Mouse (Mus musculus) stomach, postnatal 0 days (tissue): ENCODE measurements around the gene Ehd4. TPM values are rescaled to one million over a fixed set of nuclear protein-coding genes. Genes with fewer than 3 reads are reported as not detected.

Experiments used
- ATAC-seq: fragments of 200-750 bp; cut with Nextera tagmentation; 2 replicates; pipeline ENCODE4 v1.8.0; 2017; ENCODE audit not compliant: low FRiP score, low TSS enrichment
- DNase-seq: peaks from one replicate; pipeline ENCODE4 v3.0.0-alpha.2; 2016; ENCODE audit warnings: low spot score
- H3K27ac ChIP-seq: fragments of 300-500 bp; sonication (generic); replicated peaks from 2 replicates; pipeline ENCODE4 v1.5.1; 2014; ENCODE audit warnings: mild to moderate bottlenecking, control low read depth
- H3K27me3 ChIP-seq: fragments of 300-500 bp; sonication (generic); 2 replicates; pipeline ENCODE4 v1.6.1; 2014; ENCODE audit warnings: low read length; ENCODE audit not compliant: control insufficient read depth, insufficient read depth
- H3K36me3 ChIP-seq: fragments of 300-500 bp; sonication (generic); 2 replicates; pipeline ENCODE4 v1.6.1; 2014; ENCODE audit warnings: low read length, mixed read lengths; ENCODE audit not compliant: control insufficient read depth, insufficient read depth
- H3K4me1 ChIP-seq: fragments of 300-500 bp; sonication (generic); replicated peaks from 2 replicates; pipeline ENCODE4 v1.6.1; 2014; ENCODE audit warnings: antibody characterized with exemption; ENCODE audit not compliant: control insufficient read depth, insufficient read depth
- H3K4me2 ChIP-seq: fragments of 300-500 bp; sonication (generic); replicated peaks from 2 replicates; pipeline ENCODE4 v1.6.1; 2014; ENCODE audit warnings: low read depth, mild to moderate bottlenecking, control low read depth, moderate library complexity
- H3K4me3 ChIP-seq: fragments of 300-500 bp; sonication (generic); 2 replicates; pipeline ENCODE4 v1.5.1; 2014; ENCODE audit warnings: low read depth, low read length, control low read depth
- H3K9ac ChIP-seq: fragments of 300-500 bp; sonication (generic); 2 replicates; pipeline ENCODE4 v1.6.1; 2014; ENCODE audit warnings: mild to moderate bottlenecking, low read length, control low read depth, mixed read lengths
- H3K9me3 ChIP-seq: fragments of 300-500 bp; sonication (generic); 2 replicates; pipeline ENCODE4 v1.6.1; 2016; ENCODE audit warnings: low read length; ENCODE audit not compliant: control insufficient read depth
- CTCF ChIP-seq: IDR thresholded peaks from 2 replicates; pipeline ENCODE4 v1.5.1; 2016; ENCODE audit warnings: antibody characterized with exemption, low read depth, mild to moderate bottlenecking, moderate library complexity
- EP300 ChIP-seq: optimal IDR thresholded peaks from 2 replicates; pipeline ENCODE3; 2016; ENCODE audit warnings: antibody characterized with exemption
- WGBS: fragments of 180-500 bp; shearing (Covaris S2); extraction: QIAGEN DNeasy Blood & Tissue Kit; methylation state at CpG from one replicate; pipeline ENCODE4 v1.1.7; 2014; 5-methylcytosine and 5-hydroxymethylcytosine counted together
- polyA plus RNA-seq: library from polyadenylated mRNA; unstranded; fragments of >200 nt; fragmentation: Nextera tagmentation; extraction: Ambion mirVana; gene quantifications from 2 replicates; pipeline ENCODE4 v1.2.1, GENCODE M21; 2015

The Ehd4 gene
- polyA plus RNA-seq, 1 experiment from 2014 or later, result 75.1 TPM

DNA sequence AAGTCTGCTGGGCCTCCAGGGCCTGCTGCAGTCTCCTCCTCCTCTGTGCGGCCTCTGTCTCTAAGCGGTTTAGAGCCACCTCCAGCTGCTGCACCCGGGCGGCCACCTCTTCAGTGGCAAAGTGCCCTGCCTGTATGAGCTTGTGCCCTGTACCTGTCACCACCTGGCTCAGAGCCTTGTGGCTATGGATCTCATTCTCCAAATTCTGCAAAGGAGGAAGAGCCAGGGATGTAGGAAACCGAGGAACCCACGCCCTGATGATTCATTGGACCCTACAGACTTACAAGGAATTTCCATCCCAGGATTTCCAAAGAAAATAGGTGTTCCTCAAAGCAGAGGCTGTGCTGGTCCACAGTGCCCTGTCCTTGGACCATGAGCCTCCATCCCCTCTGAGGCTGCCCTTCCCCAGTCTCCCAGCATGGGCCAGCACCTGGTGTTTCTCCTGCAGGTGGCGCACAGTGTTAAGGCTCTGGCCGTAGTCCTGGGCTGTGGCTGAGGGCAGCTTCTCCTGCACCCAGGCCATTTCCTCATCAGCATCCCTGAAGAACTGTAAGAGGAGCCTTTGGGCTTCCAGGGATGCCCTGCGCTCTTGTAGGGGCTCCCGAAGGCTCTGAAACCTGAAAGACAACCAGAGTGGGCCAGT, 104.7 kb downstream of the Ehd4 start:
- TF ChIP-seq CTCF (peak; percentile 83), EP300 (no peak)
- no peaks in the 10 kb centered on the region for H3K27me3 ChIP-seq
- no peak overlapping the region for H3K27ac ChIP-seq
- 59% methylated on average over 10 of the region's 10 CpGs for WGBS
- H3K36me3 ChIP-seq, result no peaks in the 10 kb centered on the region
- no peak overlapping the region for H3K9ac ChIP-seq
- no peak overlapping the region for H3K4me3 ChIP-seq
- H3K4me2 ChIP-seq, result no peak overlapping the region
- peak; percentile 61 for ATAC-seq
- DNase-seq, result peak; percentile 75
- no peaks in the 10 kb centered on the region for H3K9me3 ChIP-seq
- H3K4me1 ChIP-seq, result peaks cover under 1% of the 10 kb centered on the region; the same call in 1 of the 2 replicates

DNA sequence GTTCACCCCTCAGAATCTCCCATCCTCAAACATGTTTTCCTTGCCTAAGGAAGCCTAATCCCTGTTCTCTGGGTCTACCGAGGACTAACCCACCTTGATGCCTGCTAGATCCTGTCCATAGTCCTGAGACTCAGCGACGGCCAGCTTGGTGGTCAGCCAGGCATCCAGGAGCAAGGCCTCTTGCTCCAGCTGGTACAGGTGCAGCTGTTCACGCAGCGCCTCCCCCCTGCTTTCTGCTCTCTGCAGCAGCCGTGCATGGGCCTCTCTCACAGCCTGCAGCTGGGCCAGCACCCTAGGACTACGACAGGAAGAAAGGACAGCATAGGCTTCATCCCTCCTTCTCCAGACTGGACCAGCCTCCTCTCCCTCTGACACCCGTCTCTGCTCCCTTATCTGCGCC, 106.2 kb downstream of the Ehd4 start:
- Histone ChIP-seq H3K9ac (no peak overlapping the region), H3K4me2 (no peak overlapping the region)
- TF ChIP-seq EP300 (no peak), CTCF (no peak)

DNA sequence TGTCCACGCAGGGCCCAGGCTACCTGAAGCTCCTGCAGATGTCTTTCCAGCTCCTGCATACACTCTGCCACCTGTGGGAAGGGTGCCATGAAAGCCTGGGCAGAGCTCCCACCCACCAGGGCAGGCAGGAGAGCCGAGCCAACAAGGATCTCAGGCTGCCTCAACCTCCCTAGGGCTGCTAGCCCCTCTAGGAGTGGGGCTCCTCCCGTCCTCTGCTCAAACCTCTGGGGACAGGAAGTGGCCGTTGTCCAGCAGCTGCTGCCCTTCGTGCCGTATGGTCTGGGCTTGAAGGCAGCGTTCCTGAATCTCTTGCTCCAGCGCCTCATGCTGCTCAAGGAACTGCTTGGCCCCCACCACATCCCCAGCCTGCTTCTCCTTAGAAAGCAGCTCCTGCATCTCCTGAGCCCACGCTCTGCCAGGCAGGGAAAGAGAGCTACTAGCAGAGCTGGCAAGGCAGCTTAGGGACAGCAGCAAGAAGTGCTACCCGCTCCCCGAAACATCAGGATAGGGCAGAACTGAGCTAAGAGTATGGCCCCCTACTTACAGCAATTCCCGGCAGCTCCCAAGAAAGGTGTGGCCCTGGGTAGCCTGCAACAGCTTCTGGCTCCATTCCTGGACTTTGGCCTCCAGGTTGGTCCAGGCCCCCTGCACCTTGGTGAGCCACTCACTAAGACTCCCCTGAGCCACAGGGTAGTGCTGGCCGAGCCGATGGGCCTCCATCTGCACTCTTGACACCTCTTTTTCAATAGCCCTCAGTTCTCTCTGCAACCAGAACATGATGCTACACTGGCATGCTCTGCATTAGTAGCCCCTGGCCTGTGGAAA, 107.7 kb downstream of the Ehd4 start:
- Histone ChIP-seq H3K9ac (no peak overlapping the region), H3K27ac (no peak overlapping the region), H3K9me3 (no peaks in the 10 kb centered on the region), H3K4me2 (no peak overlapping the region), H3K4me3 (no peak overlapping the region), H3K4me1 (peaks cover 3% of the 10 kb centered on the region; the same call in 1 of the 2 replicates), H3K27me3 (no peaks in the 10 kb centered on the region), H3K36me3 (no peaks in the 10 kb centered on the region)
- no peak for TF ChIP-seq CTCF
- no peak for TF ChIP-seq EP300
- ATAC-seq, result peak; percentile 65
- peak; percentile 64 for DNase-seq
- WGBS, result 53% methylated on average over 14 of the region's 14 CpGs

More for the DNA sequence above, 106.2 kb downstream of the Ehd4 start:
- DNase-seq (no peak), ATAC-seq (no peak)
- H3K4me3 ChIP-seq, result no peak overlapping the region
- no peak overlapping the region for H3K27ac ChIP-seq
- no peaks in the 10 kb centered on the region for H3K36me3 ChIP-seq
- 80% methylated on average over 9 of the region's 9 CpGs for WGBS
- H3K9me3 ChIP-seq, result no peaks in the 10 kb centered on the region
- H3K4me1 ChIP-seq, result peaks cover 3% of the 10 kb centered on the region; the same call in 1 of the 2 replicates
- H3K27me3 ChIP-seq, result no peaks in the 10 kb centered on the region

DNA sequence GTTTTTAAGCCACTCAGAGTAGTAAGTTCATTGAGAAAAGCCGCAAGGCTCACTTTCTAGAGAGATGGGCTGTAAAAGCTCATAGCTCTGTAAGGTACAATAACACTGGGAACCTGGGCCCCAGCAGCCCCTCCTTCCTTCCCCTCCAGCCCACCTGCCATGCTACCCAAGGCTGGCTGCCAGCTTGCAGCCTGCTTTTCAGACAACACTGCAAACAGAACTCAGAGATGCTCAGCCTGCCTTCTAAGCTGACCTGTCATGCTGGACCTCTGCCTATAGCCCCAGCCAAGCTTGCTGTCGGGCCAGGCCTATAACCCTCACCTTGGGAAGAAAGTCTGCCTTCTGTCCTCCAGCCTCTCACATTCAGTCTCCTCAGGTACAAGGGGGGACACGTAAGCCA, 109.7 kb downstream of the Ehd4 start:
- ATAC-seq, result no peak
- H3K4me1 ChIP-seq, result peaks cover 3% of the 10 kb centered on the region; the same call in 1 of the 2 replicates
- TF ChIP-seq CTCF (no peak), EP300 (no peak)
- peak overlapping the region; percentile 8; the same call in 1 of the 2 replicates for H3K9ac ChIP-seq
- no peak for DNase-seq
- no peaks in the 10 kb centered on the region for H3K9me3 ChIP-seq
- peak overlapping the region; percentile 12; the same call in 1 of the 2 replicates for H3K4me2 ChIP-seq
- no peaks in the 10 kb centered on the region; the same call in 1 of the 2 replicates for H3K36me3 ChIP-seq
- 72% methylated on average over 3 of the region's 3 CpGs for WGBS
- H3K27ac ChIP-seq, result peak overlapping the region; percentile 67
- H3K4me3 ChIP-seq, result no peak overlapping the region
- H3K27me3 ChIP-seq, result no peaks in the 10 kb centered on the region

DNA sequence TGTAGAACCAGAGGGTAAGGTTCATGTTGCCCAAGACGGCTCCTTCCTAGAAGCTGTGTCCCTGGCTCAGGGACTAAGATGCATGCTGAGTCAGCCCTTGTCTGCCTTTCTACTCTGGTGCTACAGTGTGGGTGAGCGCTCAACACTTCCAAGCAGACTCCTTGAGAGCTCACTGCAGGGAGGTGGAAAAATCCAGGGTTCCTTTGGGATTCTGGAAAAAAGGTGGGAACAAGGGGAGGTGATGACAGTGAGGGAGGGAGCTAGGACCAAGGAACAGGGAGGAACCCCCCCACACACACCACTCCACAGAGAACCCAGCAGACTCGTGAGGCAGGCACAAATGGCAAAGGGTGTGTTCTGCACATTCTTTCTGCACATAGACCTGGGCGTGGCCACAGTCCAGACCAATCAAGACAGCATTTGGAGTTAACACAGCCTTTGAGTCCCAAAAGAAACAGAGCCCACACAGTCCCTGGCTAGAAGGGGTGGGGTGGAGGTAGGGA, 110.3 kb downstream of the Ehd4 start:
- DNase-seq (peak; percentile 74), ATAC-seq (peak; percentile 76)
- Histone ChIP-seq H3K4me1 (peaks cover 3% of the 10 kb centered on the region; the same call in 1 of the 2 replicates), H3K9me3 (no peaks in the 10 kb centered on the region), H3K4me2 (peak overlapping the region; percentile 12; the same call in 1 of the 2 replicates), H3K4me3 (no peak overlapping the region), H3K27ac (peak overlapping the region; percentile 67), H3K9ac (no peak overlapping the region), H3K36me3 (peaks cover under 1% of the 10 kb centered on the region), H3K27me3 (no peaks in the 10 kb centered on the region)
- no peak for TF ChIP-seq CTCF
- no peak for TF ChIP-seq EP300
- 36% methylated on average over 4 of the region's 4 CpGs for WGBS
